Mouse (Mus musculus) layer of hippocampus, adult 2 months (tissue): ENCODE measurements around the gene Fam71a. TPM values are rescaled to one million over a fixed set of nuclear protein-coding genes. Genes with fewer than 3 reads are reported as not detected.
"Not testable (repeated sequence)": the region's sequence is repeated elsewhere in the genome, so short reads cannot be mapped to it uniquely, and the experiment has no call there.

Experiments
- DNase-seq, 2 experiments: peaks; one replicate each; pipeline ENCODE4 v3.0.0; 2022; ENCODE audit warnings: low spot score in 2 of 2
- H3K27ac ChIP-seq: fragments of 200-600 bp; 2 replicates; pipeline ENCODE4 v1.8.1; 2022
- H3K4me3 ChIP-seq: fragments of 200-600 bp; 2 replicates; pipeline ENCODE4 v1.8.1; 2022; ENCODE audit warnings: mild to moderate bottlenecking
- CTCF ChIP-seq: fragments of 200-600 bp; conservative IDR thresholded peaks from 2 replicates; pipeline ENCODE4 v1.8.1; 2022; ENCODE audit warnings: antibody characterized with exemption, mild to moderate bottlenecking, moderate library complexity
- total RNA-seq, 2 experiments: library from RNA; stranded (reverse); gene quantifications; 2 replicates each; pipeline ENCODE4 v1.2.3; 2021

Gene Fam71a
- total RNA-seq, 2 experiments from 2014 or later, result not detected

DNA sequence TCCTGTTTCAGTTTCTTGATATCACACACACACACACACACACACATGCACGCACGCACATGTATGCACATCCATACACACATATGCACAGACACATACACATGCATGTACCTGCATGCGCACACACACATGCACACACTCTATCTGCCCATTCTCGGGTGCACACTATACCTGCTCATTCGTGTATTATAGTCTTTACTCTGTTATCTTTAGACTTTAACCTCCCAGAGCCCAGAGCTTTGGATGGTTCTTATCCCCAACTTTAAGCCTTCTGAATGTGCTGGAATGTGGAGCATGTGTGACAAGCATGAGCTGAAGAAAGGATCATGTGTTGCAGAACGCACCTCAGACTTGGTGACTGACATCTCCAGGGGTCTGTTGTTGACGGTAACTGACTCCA, 12.3 kb upstream of the Fam71a start:
- no peak for DNase-seq
- no peak overlapping the region for H3K27ac ChIP-seq
- no peak for TF ChIP-seq CTCF
- H3K4me3 ChIP-seq, result no peak overlapping the region

DNA sequence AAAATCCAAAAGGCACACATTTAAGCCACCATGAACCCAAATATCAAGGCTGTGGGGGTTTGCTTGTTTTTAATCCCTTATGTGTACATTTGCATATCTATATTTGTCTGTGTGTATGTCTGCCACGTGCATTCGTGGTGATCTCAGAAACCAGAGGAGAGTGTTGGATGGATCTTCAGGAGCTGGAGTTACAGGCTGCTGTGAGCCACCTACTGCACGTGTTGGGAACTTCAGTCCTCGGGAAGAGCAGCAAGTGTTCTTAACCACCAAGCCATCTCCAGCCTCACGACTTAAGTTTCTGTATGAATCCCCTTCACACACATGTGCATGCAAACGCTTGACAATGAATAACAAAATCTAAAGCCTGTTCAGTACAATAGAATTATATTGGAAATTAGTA, 7.9 kb upstream of the Fam71a start:
- DNase-seq, result peak in 1 of 2 experiments; percentile 40
- Histone ChIP-seq H3K27ac (no peak overlapping the region), H3K4me3 (no peak overlapping the region)
- peak; percentile 83 for TF ChIP-seq CTCF

GRCm38 (mm10) chr1:191170444-191170843, 5.8 kb upstream of the Fam71a start:
- DNase-seq, result no peak
- TF ChIP-seq CTCF, result no peak
- no peak overlapping the region for H3K27ac ChIP-seq
- H3K4me3 ChIP-seq, result no peak overlapping the region

GRCm38 (mm10) chr1:191166189-191166588, 1.6 kb upstream of the Fam71a start:
- no peak overlapping the region for H3K4me3 ChIP-seq
- H3K27ac ChIP-seq, result no peak overlapping the region
- no peak for TF ChIP-seq CTCF
- no peak for DNase-seq

DNA sequence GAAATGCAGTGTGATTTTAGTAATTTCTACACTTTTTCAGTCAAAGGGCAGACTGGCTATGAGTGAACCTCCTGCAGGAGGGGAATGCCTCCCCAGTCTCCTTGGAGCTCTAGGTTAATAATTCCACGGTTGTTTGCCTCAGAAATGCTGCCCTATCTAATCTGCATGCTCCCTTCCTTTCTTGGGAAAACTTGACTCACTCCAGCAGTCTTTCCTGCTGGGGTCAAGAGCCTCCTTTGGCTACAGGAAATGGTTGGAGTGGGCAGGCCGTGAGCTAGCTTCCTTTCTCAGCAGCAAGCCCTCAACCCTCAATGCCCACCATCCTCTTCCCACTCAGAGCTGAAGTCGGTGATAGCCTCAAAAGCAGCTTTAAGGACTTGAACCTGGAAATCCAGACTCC, 10.3 kb downstream of the Fam71a start:
- H3K27ac ChIP-seq, result no peak overlapping the region
- no peak for TF ChIP-seq CTCF
- no peak for DNase-seq
- no peak overlapping the region for H3K4me3 ChIP-seq

GRCm38 (mm10) chr1:191153052-191153451, 11.6 kb downstream of the Fam71a start:
- peak; percentile 23 to 59 for DNase-seq
- no peak overlapping the region for H3K4me3 ChIP-seq
- peak; percentile 91 for TF ChIP-seq CTCF
- H3K27ac ChIP-seq, result no peak overlapping the region

- no peak overlapping the region for H3K27ac ChIP-seq
- no peak overlapping the region for H3K4me3 ChIP-seq
- TF ChIP-seq CTCF, result no peak
These were observed 13.6 kb downstream of the Fam71a start for GRCm38 (mm10) chr1:191150924-191151605.

GRCm38 (mm10) chr1:191149489-191149888, 15.1 kb downstream of the Fam71a start:
- DNase-seq, H3K27ac ChIP-seq, H3K4me3 ChIP-seq: not testable (repeated sequence)

More at GRCm38 (mm10) chr1:191150924-191151605, 13.6 kb downstream of the Fam71a start:
- DNase-seq, result no peak

DNA sequence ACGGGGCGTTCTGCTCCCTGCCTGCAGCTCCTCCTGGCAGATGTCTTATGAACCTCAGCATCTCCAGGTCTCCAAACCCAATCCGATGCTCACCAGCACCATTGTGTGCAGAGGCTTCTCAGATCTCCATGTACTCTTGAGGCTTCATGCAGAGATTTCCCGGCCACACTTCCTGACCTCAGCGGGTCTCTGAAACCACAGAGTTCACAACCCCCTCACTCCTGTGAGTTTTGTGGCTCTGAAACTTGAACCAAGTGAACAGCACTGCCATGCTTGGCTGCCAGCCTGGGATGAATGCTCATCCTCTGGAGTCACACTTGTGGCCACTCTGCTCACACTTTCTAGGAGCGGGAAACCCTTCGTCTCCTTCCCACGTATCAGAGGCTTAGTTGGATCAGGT, 23.6 kb downstream of the Fam71a start:
- H3K27ac ChIP-seq, result no peak overlapping the region
- no peak overlapping the region for H3K4me3 ChIP-seq
- no peak for DNase-seq
- no peak for TF ChIP-seq CTCF

DNA sequence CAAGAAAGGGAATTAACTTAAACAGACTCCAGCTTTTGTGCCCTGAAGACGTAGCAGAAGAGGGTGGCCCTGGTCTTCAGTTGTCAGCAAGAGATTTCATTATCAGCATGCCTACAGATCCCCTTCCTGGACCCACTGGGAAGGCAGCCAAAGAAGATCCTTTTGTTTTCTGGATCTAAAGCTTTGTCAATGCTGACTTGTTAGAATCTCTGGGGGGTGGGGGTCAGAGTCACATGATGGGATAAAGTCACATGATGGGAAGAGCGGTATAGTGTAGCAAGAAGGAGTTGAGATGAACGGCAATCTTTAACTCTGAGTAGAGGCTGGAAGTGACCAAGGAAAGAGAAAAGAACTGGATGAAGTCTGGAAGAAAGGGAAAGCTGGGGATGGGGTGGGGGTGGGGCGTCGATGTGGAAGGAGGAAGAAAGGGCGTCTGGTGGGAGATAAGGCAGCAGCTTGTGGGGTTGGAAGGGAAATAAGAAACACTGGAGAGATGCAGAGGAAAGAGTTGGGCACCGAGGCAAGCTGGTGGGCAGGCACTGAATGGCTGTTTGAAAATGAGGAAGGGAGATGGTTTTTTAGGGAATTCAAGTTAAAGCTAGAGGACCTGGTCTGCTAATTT, 25.6 kb downstream of the Fam71a start:
- TF ChIP-seq CTCF, result no peak
- Histone ChIP-seq H3K4me3 (no peak overlapping the region), H3K27ac (no peak overlapping the region)
- DNase-seq, result no peak

- TF ChIP-seq CTCF, result no peak
- no peak overlapping the region for H3K4me3 ChIP-seq
- H3K27ac ChIP-seq, result no peak overlapping the region
- DNase-seq, result no peak
These were observed 26.2 kb downstream of the Fam71a start for GRCm38 (mm10) chr1:191138436-191138835.

- no peak overlapping the region for H3K4me3 ChIP-seq
- no peak overlapping the region for H3K27ac ChIP-seq
- DNase-seq, result no peak
- no peak for TF ChIP-seq CTCF
These were observed 29.2 kb downstream of the Fam71a start for GRCm38 (mm10) chr1:191135406-191135805.

- no peak for TF ChIP-seq CTCF
- DNase-seq, result no peak
- no peak overlapping the region for H3K27ac ChIP-seq
- H3K4me3 ChIP-seq, result no peak overlapping the region
These were observed 31.7 kb downstream of the Fam71a start for GRCm38 (mm10) chr1:191132934-191133333.

GRCm38 (mm10) chr1:191132240-191132639, 32.4 kb downstream of the Fam71a start:
- Histone ChIP-seq H3K4me3 (no peak overlapping the region), H3K27ac (no peak overlapping the region)
- DNase-seq, result no peak
- no peak for TF ChIP-seq CTCF

GRCm38 (mm10) chr1:191131692-191132091, 32.9 kb downstream of the Fam71a start:
- H3K27ac ChIP-seq, result no peak overlapping the region
- no peak for TF ChIP-seq CTCF
- DNase-seq, result no peak
- no peak overlapping the region for H3K4me3 ChIP-seq
